Mouse (Mus musculus): ENCODE data around the gene Urod.

DNA sequence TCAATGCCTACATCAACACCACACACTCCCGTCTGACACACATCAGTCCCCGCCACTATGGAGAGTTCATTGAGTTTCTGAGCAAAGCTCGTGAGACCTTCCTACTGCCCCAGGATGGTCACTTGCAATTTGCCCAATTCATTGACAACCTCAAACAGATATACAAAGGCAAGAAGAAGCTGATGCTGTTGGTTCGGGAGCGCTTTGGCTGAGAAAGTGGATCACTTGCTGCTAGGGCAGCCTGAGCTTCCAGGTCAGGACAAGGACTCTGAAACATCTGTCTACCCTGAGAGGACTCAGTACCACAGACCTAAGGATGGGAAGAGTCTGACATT is 7.1 kb downstream of the Urod start:
- TF ChIP-seq EP300 (IDR thresholded peaks at IDR 0.05) (no peak), CTCF (IDR thresholded peaks at IDR 0.05) (no peak)

Measured in lung, postnatal 0 days (tissue).